Mouse (Mus musculus) CH12.LX (cell line): ENCODE data around the gene Ddost.

Experiments
- CTCF ChIP-seq, 2 experiments: IDR thresholded peaks in 1 of 2; conservative IDR thresholded peaks in 1 of 2; 2 replicates each; pipeline ENCODE4 v1.5.1; 2011 to 2012; ENCODE audit warnings: low read depth in 2 of 2, low read length in 2 of 2, improper control_type of control experiment in 1 of 2, inconsistent platforms in 1 of 2, mild to moderate bottlenecking in 1 of 2, moderate library complexity in 1 of 2
- ELF1 ChIP-seq: IDR thresholded peaks from 2 replicates; pipeline ENCODE4 v1.6.1; 2014; ENCODE audit warnings: low read depth, mild to moderate bottlenecking, inconsistent platforms, low read length, improper control_type of control experiment
- EP300 ChIP-seq: IDR thresholded peaks from 2 replicates; pipeline ENCODE4 v1.6.1; 2011; ENCODE audit warnings: low read length, improper control_type of control experiment
- POLR2A ChIP-seq: IDR thresholded peaks from 2 replicates; pipeline ENCODE4 v1.6.1; 2011; ENCODE audit warnings: low read depth, mild to moderate bottlenecking, improper control_type of control experiment, low read length

- TF ChIP-seq CTCF (conservative IDR thresholded peaks at IDR 0.05 in 1 of 2, IDR thresholded peaks at IDR 0.05 in 1 of 2; ENCODE audit: low read depth in 2 of 2, low read length in 2 of 2) = no peak
- TF ChIP-seq POLR2A = no peak
- TF ChIP-seq EP300 = no peak
- TF ChIP-seq ELF1 = no peak
Observed at GRCm38 (mm10) chr4:138293261-138293948, 11.1 kb upstream of the Ddost start.
